Mouse (Mus musculus) CH12.LX (cell line): ENCODE results near the gene Olfr705. TPM values are rescaled to one million over a fixed set of nuclear protein-coding genes. Genes with fewer than 3 reads are reported as not detected.

ENCODE experiments used
- DNase-seq: peaks from one replicate; pipeline ENCODE4 v3.0.0-alpha.2; 2013; ENCODE audit errors: extremely low read depth
- H3K27ac ChIP-seq: 2 replicates; pipeline ENCODE4 v1.5.1; 2012; ENCODE audit warnings: low read depth, mild to moderate bottlenecking, control low read depth, moderate library complexity; ENCODE audit not compliant: insufficient read depth
- H3K27me3 ChIP-seq: replicated peaks from 2 replicates; pipeline ENCODE3; 2012; ENCODE audit warnings: inconsistent platforms
- H3K36me3 ChIP-seq, 2 experiments: replicated peaks in 1 of 2; 2 replicates each; pipeline versions ENCODE3 to v1.6.1; 2012; ENCODE audit warnings: inconsistent platforms in 1 of 2, low read length in 1 of 2, mild to moderate bottlenecking in 1 of 2, mixed read lengths in 1 of 2, moderate library complexity in 1 of 2; ENCODE audit not compliant: control insufficient read depth in 1 of 2, insufficient read depth in 1 of 2
- H3K4me1 ChIP-seq, 2 experiments: 2 replicates each; pipeline ENCODE4 v1.6.1; 2012; ENCODE audit warnings: inconsistent platforms in 1 of 2, moderate library complexity in 1 of 2; ENCODE audit not compliant: insufficient read depth in 2 of 2, control insufficient read depth in 1 of 2
- H3K4me2 ChIP-seq: 2 replicates; pipeline ENCODE4 v1.6.1; 2012; ENCODE audit warnings: low read depth, mild to moderate bottlenecking, control low read depth; ENCODE audit not compliant: poor library complexity, insufficient read depth, severe bottlenecking
- H3K4me3 ChIP-seq, 3 experiments: fragments of 150-350 bp in 1 of 3; sonication (generic) in 1 of 3; replicated peaks in 1 of 3; 2 replicates each; pipeline versions ENCODE3 to v1.5.1; 2011 to 2012; ENCODE audit warnings: low read depth in 2 of 3, low read length in 2 of 3, mild to moderate bottlenecking in 2 of 3, moderate library complexity in 2 of 3, control low read depth in 1 of 3, improper control_type of control experiment in 1 of 3, inconsistent platforms in 1 of 3, mixed read lengths in 1 of 3; ENCODE audit not compliant: poor library complexity in 1 of 3
- H3K79me2 ChIP-seq: replicated peaks from 2 replicates; pipeline ENCODE4 v1.6.1; 2012; ENCODE audit warnings: mild to moderate bottlenecking, moderate library complexity; ENCODE audit not compliant: control insufficient read depth, poor library complexity, insufficient read depth, severe bottlenecking; ENCODE audit errors: extremely low read depth
- H3K9ac ChIP-seq: 2 replicates; pipeline ENCODE4 v1.6.1; 2012; ENCODE audit warnings: low read depth, mild to moderate bottlenecking, control low read depth, moderate library complexity; ENCODE audit not compliant: insufficient read depth
- H3K9me3 ChIP-seq: replicated peaks from 2 replicates; pipeline ENCODE3; 2012; ENCODE audit warnings: low read length, inconsistent platforms, mixed read lengths
- CHD1 ChIP-seq: IDR thresholded peaks from 2 replicates; pipeline ENCODE4 v1.6.1; 2012; ENCODE audit warnings: low read depth, low read length, improper control_type of control experiment, inconsistent platforms
- CHD2 ChIP-seq: IDR thresholded peaks from 2 replicates; pipeline ENCODE4 v1.6.1; 2011; ENCODE audit warnings: low read length, improper control_type of control experiment
- E2F4 ChIP-seq: IDR thresholded peaks from 2 replicates; pipeline ENCODE4 v1.6.1; 2011; ENCODE audit warnings: low read depth, low read length, improper control_type of control experiment; ENCODE audit not compliant: insufficient replicate concordance
- IRF4 ChIP-seq: IDR thresholded peaks from 2 replicates; pipeline ENCODE4 v1.6.1; 2014; ENCODE audit warnings: low read depth, mild to moderate bottlenecking, inconsistent platforms, low read length, improper control_type of control experiment
- JUN ChIP-seq: IDR thresholded peaks from 2 replicates; pipeline ENCODE4 v1.6.1; 2011; ENCODE audit warnings: low read depth, mild to moderate bottlenecking, low read length, improper control_type of control experiment, moderate library complexity; ENCODE audit not compliant: insufficient read depth
- KAT2A ChIP-seq: IDR thresholded peaks from 2 replicates; pipeline ENCODE4 v1.6.1; 2012; ENCODE audit warnings: low read length, improper control_type of control experiment, inconsistent platforms; ENCODE audit not compliant: insufficient replicate concordance
- MAFK ChIP-seq: IDR thresholded peaks from 2 replicates; pipeline ENCODE4 v1.6.1; 2011; ENCODE audit warnings: low read length, improper control_type of control experiment; ENCODE audit not compliant: insufficient replicate concordance
- MAZ ChIP-seq: IDR thresholded peaks from 2 replicates; pipeline ENCODE4 v1.6.1; 2012; ENCODE audit warnings: low read depth, mild to moderate bottlenecking, inconsistent platforms, low read length, improper control_type of control experiment, moderate library complexity
- MXI1 ChIP-seq: IDR thresholded peaks from 2 replicates; pipeline ENCODE4 v1.6.1; 2011; ENCODE audit warnings: mild to moderate bottlenecking, low read depth, low read length, improper control_type of control experiment
- NELFE ChIP-seq: IDR thresholded peaks from 2 replicates; pipeline ENCODE4 v1.6.1; 2011; ENCODE audit warnings: low read depth, low read length, improper control_type of control experiment
- NRF1 ChIP-seq: IDR thresholded peaks from 2 replicates; pipeline ENCODE4 v1.6.1; 2014; ENCODE audit warnings: low read depth, mild to moderate bottlenecking, inconsistent platforms, low read length, improper control_type of control experiment, moderate library complexity
- PAX5 ChIP-seq: IDR thresholded peaks from 2 replicates; pipeline ENCODE4 v1.6.1; 2012; ENCODE audit warnings: low read length, inconsistent platforms, mixed read lengths
- RCOR1 ChIP-seq: conservative IDR thresholded peaks from 2 replicates; pipeline ENCODE4 v1.6.1; 2012; ENCODE audit warnings: low read depth, mild to moderate bottlenecking, inconsistent platforms, low read length, improper control_type of control experiment
- SIN3A ChIP-seq: IDR thresholded peaks from 2 replicates; pipeline ENCODE4 v1.6.1; 2012; ENCODE audit warnings: low read length, improper control_type of control experiment, inconsistent platforms
- SMC3 ChIP-seq: IDR thresholded peaks from 2 replicates; pipeline ENCODE4 v1.6.1; 2011; ENCODE audit warnings: low read depth, low read length, improper control_type of control experiment
- TBP ChIP-seq: conservative IDR thresholded peaks from 2 replicates; pipeline ENCODE4 v1.6.1; 2011; ENCODE audit warnings: low read depth, low read length, improper control_type of control experiment
- UBTF ChIP-seq: IDR thresholded peaks from 2 replicates; pipeline ENCODE4 v1.6.1; 2012; ENCODE audit warnings: low read depth, mild to moderate bottlenecking, inconsistent platforms, low read length, improper control_type of control experiment, moderate library complexity
- USF1 ChIP-seq: IDR thresholded peaks from 2 replicates; pipeline ENCODE4 v1.6.1; 2014; ENCODE audit warnings: low read depth, mild to moderate bottlenecking, inconsistent platforms, low read length, improper control_type of control experiment
- ZC3H11A ChIP-seq: IDR thresholded peaks from 2 replicates; pipeline ENCODE4 v1.6.1; 2012; ENCODE audit warnings: low read depth, mild to moderate bottlenecking, inconsistent platforms, low read length, improper control_type of control experiment
- ZNF384 ChIP-seq: IDR thresholded peaks from 2 replicates; pipeline ENCODE4 v1.6.1; 2012; ENCODE audit warnings: low read depth, low read length, improper control_type of control experiment, inconsistent platforms
- dilution Hi-C: fragments of 300-500 bp; cut with MboI; formaldehyde crosslinking; loops from 2 replicates; pipeline ENCODE4 v1.14.3; 2020; ENCODE audit warnings: low sequenced_read_pairs; ENCODE audit not compliant: extremely low pct_unique_long_range_greater_than_20kb, extremely low pct_ligation_motif_present
- in situ Hi-C: fragments of 300-500 bp; cut with MboI; formaldehyde crosslinking; loops from 3 replicates; pipeline ENCODE4 v1.14.3; 2019; ENCODE audit warnings: low sequenced_read_pairs, low pct_ligation_motif_present, low pct_unique_long_range_greater_than_20kb, mixed read lengths
- polyA plus RNA-seq: library from polyadenylated mRNA; unstranded; fragments of >175 nt; gene quantifications from 2 replicates; pipeline ENCODE4 v1.2.1, GENCODE M21; 2012; ENCODE audit warnings: low read depth; ENCODE audit not compliant: insufficient read length
- total RNA-seq, 2 experiments: library from RNA; depleted of rRNA; stranded (reverse); fragments of 300-350 nt in 1 of 2; fragments of >200 nt in 1 of 2; gene quantifications; 2 replicates each; pipeline ENCODE4 v1.2.3; 2012 to 2014

The Olfr705 gene
- total and polyA plus RNA-seq, 3 experiments: not detected

DNA sequence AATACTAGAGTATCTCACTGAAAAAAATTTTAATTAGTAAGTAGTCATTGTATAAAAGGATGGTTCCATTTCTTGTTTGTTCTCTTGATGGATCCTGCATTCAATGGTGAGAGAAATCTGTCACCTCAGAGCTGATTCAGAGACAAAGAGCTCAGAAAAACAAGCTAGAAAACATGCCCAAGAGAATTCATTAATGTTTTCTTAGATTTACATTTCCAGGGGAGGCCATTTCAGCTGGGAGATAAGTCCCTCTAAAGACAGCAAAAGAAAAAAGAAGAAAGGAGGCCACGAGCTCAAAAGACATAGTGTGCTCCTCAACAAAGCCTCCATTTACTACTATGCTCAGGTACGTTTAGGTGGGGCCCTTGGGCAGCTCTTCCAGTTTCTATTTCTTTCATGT is 33.6 kb downstream of the Olfr705 start, which contains the start of gene Olfr703:
Gene Olfr703 (plus strand): TSS at position 301 of the 400 bp plus-strand sequence.
- in situ Hi-C loops: no loop called here
- DNase-seq: no peak
- Histone ChIP-seq H3K4me2 (no peak within 1 kb of the TSS), H3K27ac (no peak within 1 kb of the TSS), H3K27me3 (no peaks in the 10 kb centered on the region), H3K9me3 (no peaks in the 10 kb centered on the region), H3K36me3 (no peaks in the 10 kb centered on the region), H3K4me1 (no peaks in the 10 kb centered on the region), H3K9ac (no peak within 1 kb of the TSS), H3K79me2 (no peaks in the 10 kb centered on the region), H3K4me3 (no peak within 1 kb of the TSS)
- TF ChIP-seq SIN3A (no peak), PAX5 (no peak), JUN (no peak), KAT2A (no peak), ZNF384 (no peak), RCOR1 (no peak), IRF4 (no peak), NELFE (no peak), NRF1 (no peak), CHD2 (no peak), UBTF (no peak), TBP (no peak), MAFK (no peak), ZC3H11A (no peak), E2F4 (no peak)
- dilution Hi-C loops: no loop called here

DNA sequence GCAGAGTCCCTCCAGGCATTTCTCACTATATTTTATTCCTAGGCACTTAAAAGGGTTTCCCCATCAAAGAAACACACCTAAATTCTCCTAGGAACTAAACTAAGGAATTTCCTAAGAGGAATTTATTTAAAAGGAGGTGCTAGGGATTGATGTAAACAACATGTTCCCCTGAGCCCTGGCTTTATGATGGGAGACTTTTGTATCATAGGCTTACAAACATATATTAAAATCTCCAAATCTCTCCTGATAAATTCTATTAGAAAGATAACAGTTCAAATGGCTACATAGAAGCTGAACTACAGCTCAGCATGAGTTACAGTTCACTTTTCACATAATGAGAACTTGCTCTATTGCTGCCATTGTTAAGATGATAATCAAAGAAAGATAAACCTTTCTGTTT is 42.9 kb downstream of the Olfr705 start, which contains the start of gene Olfr702:
Gene Olfr702 (minus strand): TSS at position 101 of the 400 bp plus-strand sequence.
- no peaks in the 10 kb centered on the region for H3K79me2 ChIP-seq
- H3K36me3 ChIP-seq: no peaks in the 10 kb centered on the region
- TF ChIP-seq CHD1 (no peak), MAZ (no peak), SMC3 (no peak), NELFE (no peak), MXI1 (no peak), USF1 (no peak)
- in situ Hi-C loops (no loop called here), dilution Hi-C loops (no loop called here)
- H3K9ac ChIP-seq: no peak within 1 kb of the TSS
- no peaks in the 10 kb centered on the region for H3K4me1 ChIP-seq
- no peak within 1 kb of the TSS for H3K27ac ChIP-seq
- no peaks in the 10 kb centered on the region for H3K27me3 ChIP-seq
- H3K9me3 ChIP-seq: no peaks in the 10 kb centered on the region
- no peak within 1 kb of the TSS for H3K4me2 ChIP-seq
- H3K4me3 ChIP-seq: no peak within 1 kb of the TSS
- no peak for DNase-seq

Other genes with a start within 250 kb of the Olfr705 start
Only the 20 nearest of the 23 such genes appear.
- gene Olfr694, start 185.1 kb downstream of the Olfr705 start, total RNA-seq (2012; rRNA removed): not detected in 2 replicates
- gene Olfr694, start 185.1 kb downstream of the Olfr705 start, total RNA-seq (2014; rRNA removed): not detected in 2 replicates
- gene Olfr694, start 185.1 kb downstream of the Olfr705 start, polyA plus RNA-seq: not detected in 2 replicates
- gene Olfr695, start 160.5 kb downstream of the Olfr705 start, total RNA-seq (2012; rRNA removed): not detected in 2 replicates
- gene Olfr695, start 160.5 kb downstream of the Olfr705 start, total RNA-seq (2014; rRNA removed): not detected in 2 replicates
- gene Olfr695, start 160.5 kb downstream of the Olfr705 start, polyA plus RNA-seq: not detected in 2 replicates
- gene Olfr697, start 134.4 kb downstream of the Olfr705 start, total RNA-seq (2012; rRNA removed): not detected in 2 replicates
- not detected in 2 replicates for gene Olfr697, start 134.4 kb downstream of the Olfr705 start, total RNA-seq (2014; rRNA removed)
- gene Olfr697, start 134.4 kb downstream of the Olfr705 start, polyA plus RNA-seq: not detected in 2 replicates
- gene Olfr698, start 121.5 kb downstream of the Olfr705 start, total RNA-seq (2012; rRNA removed): not detected in 2 replicates
- not detected in 2 replicates for gene Olfr698, start 121.5 kb downstream of the Olfr705 start, total RNA-seq (2014; rRNA removed)
- not detected in 2 replicates for gene Olfr698, start 121.5 kb downstream of the Olfr705 start, polyA plus RNA-seq
- gene Olfr699, start 83.7 kb downstream of the Olfr705 start, total RNA-seq (2012; rRNA removed): not detected in 2 replicates
- gene Olfr699, start 83.7 kb downstream of the Olfr705 start, total RNA-seq (2014; rRNA removed): not detected in 2 replicates
- gene Olfr699, start 83.7 kb downstream of the Olfr705 start, polyA plus RNA-seq: not detected in 2 replicates
- gene Olfr700, start 68.1 kb downstream of the Olfr705 start, total RNA-seq (2012; rRNA removed): not detected in 2 replicates
- not detected in 2 replicates for gene Olfr700, start 68.1 kb downstream of the Olfr705 start, total RNA-seq (2014; rRNA removed)
- gene Olfr700, start 68.1 kb downstream of the Olfr705 start, polyA plus RNA-seq: not detected in 2 replicates
- gene Olfr701, start 62.8 kb downstream of the Olfr705 start, total RNA-seq (2012; rRNA removed): not detected in 2 replicates
- not detected in 2 replicates for gene Olfr701, start 62.8 kb downstream of the Olfr705 start, total RNA-seq (2014; rRNA removed)
- not detected in 2 replicates for gene Olfr701, start 62.8 kb downstream of the Olfr705 start, polyA plus RNA-seq
- gene Olfr702, start 43.0 kb downstream of the Olfr705 start, total RNA-seq (2012; rRNA removed): not detected in 2 replicates
- not detected in 2 replicates for gene Olfr702, start 43.0 kb downstream of the Olfr705 start, total RNA-seq (2014; rRNA removed)
- gene Olfr702, start 43.0 kb downstream of the Olfr705 start, polyA plus RNA-seq: not detected in 2 replicates
- not detected in 2 replicates for gene Olfr703, start 33.5 kb downstream of the Olfr705 start, total RNA-seq (2012; rRNA removed)
- not detected in 2 replicates for gene Olfr703, start 33.5 kb downstream of the Olfr705 start, total RNA-seq (2014; rRNA removed)
- not detected in 2 replicates for gene Olfr703, start 33.5 kb downstream of the Olfr705 start, polyA plus RNA-seq
- gene Olfr704, start 13.7 kb downstream of the Olfr705 start, total RNA-seq (2012; rRNA removed): not detected in 2 replicates
- not detected in 2 replicates for gene Olfr704, start 13.7 kb downstream of the Olfr705 start, total RNA-seq (2014; rRNA removed)
- not detected in 2 replicates for gene Olfr704, start 13.7 kb downstream of the Olfr705 start, polyA plus RNA-seq
- not detected in 2 replicates for gene Olfr706, start 11.3 kb upstream of the Olfr705 start, total RNA-seq (2012; rRNA removed)
- not detected in 2 replicates for gene Olfr706, start 11.3 kb upstream of the Olfr705 start, total RNA-seq (2014; rRNA removed)
- gene Olfr706, start 11.3 kb upstream of the Olfr705 start, polyA plus RNA-seq: not detected in 2 replicates
- gene Olfr707, start 24.4 kb upstream of the Olfr705 start, total RNA-seq (2012; rRNA removed): not detected in 2 replicates
- not detected in 2 replicates for gene Olfr707, start 24.4 kb upstream of the Olfr705 start, total RNA-seq (2014; rRNA removed)
- not detected in 2 replicates for gene Olfr707, start 24.4 kb upstream of the Olfr705 start, polyA plus RNA-seq
- not detected in 2 replicates for gene Olfr1532-ps1, start 31.1 kb upstream of the Olfr705 start, total RNA-seq (2012; rRNA removed)
- not detected in 2 replicates for gene Olfr1532-ps1, start 31.1 kb upstream of the Olfr705 start, total RNA-seq (2014; rRNA removed)
- gene Olfr1532-ps1, start 31.1 kb upstream of the Olfr705 start, polyA plus RNA-seq: not detected in 2 replicates
- not detected in 2 replicates for gene Olfr709-ps1, start 55.3 kb upstream of the Olfr705 start, total RNA-seq (2012; rRNA removed)
- not detected in 2 replicates for gene Olfr709-ps1, start 55.3 kb upstream of the Olfr705 start, total RNA-seq (2014; rRNA removed)
- not detected in 2 replicates for gene Olfr709-ps1, start 55.3 kb upstream of the Olfr705 start, polyA plus RNA-seq
- gene Olfr710, start 71.4 kb upstream of the Olfr705 start, total RNA-seq (2012; rRNA removed): not detected in 2 replicates
- gene Olfr710, start 71.4 kb upstream of the Olfr705 start, total RNA-seq (2014; rRNA removed): not detected in 2 replicates
- gene Olfr710, start 71.4 kb upstream of the Olfr705 start, polyA plus RNA-seq: not detected in 2 replicates
- not detected in 2 replicates for gene Olfr6, start 87.0 kb upstream of the Olfr705 start, total RNA-seq (2012; rRNA removed)
- not detected in 2 replicates for gene Olfr6, start 87.0 kb upstream of the Olfr705 start, total RNA-seq (2014; rRNA removed)
- gene Olfr6, start 87.0 kb upstream of the Olfr705 start, polyA plus RNA-seq: not detected in 2 replicates
- gene Olfr711, start 98.6 kb upstream of the Olfr705 start, total RNA-seq (2012; rRNA removed): not detected in 2 replicates
- gene Olfr711, start 98.6 kb upstream of the Olfr705 start, total RNA-seq (2014; rRNA removed): not detected in 2 replicates
- not detected in 2 replicates for gene Olfr711, start 98.6 kb upstream of the Olfr705 start, polyA plus RNA-seq
- not detected in 2 replicates for gene Olfr2, start 129.2 kb upstream of the Olfr705 start, total RNA-seq (2012; rRNA removed)
- gene Olfr2, start 129.2 kb upstream of the Olfr705 start, total RNA-seq (2014; rRNA removed): not detected in 2 replicates
- gene Olfr2, start 129.2 kb upstream of the Olfr705 start, polyA plus RNA-seq: not detected in 2 replicates
- not detected in 2 replicates for gene Olfr713, start 154.3 kb upstream of the Olfr705 start, total RNA-seq (2012; rRNA removed)
- gene Olfr713, start 154.3 kb upstream of the Olfr705 start, total RNA-seq (2014; rRNA removed): not detected in 2 replicates
- not detected in 2 replicates for gene Olfr713, start 154.3 kb upstream of the Olfr705 start, polyA plus RNA-seq
- gene Olfr714, start 194.1 kb upstream of the Olfr705 start, total RNA-seq (2012; rRNA removed): not detected in 2 replicates
- gene Olfr714, start 194.1 kb upstream of the Olfr705 start, total RNA-seq (2014; rRNA removed): not detected in 2 replicates
- not detected in 2 replicates for gene Olfr714, start 194.1 kb upstream of the Olfr705 start, polyA plus RNA-seq